Mouse (Mus musculus): ENCODE data around the gene Spag8.

Gene Spag8

DNA sequence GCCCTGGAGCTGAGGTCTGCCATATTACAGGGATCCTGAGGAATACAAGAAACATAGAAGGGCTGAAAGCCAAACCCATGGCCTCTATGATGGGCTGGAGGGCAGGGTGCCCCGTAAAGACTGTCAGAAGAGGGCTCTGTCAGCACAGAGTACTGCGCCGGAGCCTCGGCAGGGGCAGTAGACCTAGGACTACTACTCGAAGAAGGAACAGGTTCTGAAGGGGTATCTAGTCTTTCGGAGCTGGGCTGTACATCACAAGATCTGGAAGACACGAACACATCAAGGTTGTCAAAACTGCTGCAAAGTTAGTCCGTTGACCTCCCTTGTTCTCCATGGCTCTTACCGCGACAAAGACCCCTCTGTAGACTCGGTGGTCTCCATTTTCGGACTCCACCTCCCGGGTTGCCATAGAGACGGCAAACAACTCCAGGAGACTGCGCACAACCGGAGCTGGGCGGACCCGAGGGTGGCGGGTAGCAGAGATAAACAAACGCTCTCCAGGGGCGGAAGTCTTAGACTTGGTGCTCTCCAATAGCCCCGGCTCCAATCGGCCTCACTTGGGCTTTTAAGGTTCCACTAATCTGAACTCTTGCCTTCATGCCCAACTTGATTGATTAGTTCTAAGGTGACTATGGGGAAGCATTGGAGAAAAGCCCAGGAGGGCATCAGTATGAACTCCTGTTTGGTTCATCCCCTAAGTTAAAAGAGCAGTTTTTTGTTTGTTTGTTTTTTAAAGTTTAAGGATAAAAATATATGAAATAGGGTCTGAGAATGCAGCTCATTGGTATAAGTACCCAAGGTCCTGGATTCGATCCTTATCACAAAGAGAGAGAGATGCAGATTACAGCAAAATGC, at the start of gene Spag8:
Gene Spag8, minus strand, starts transcription at position 434 of the 855 bp plus-strand sequence.
- peak; percentile 39 to 62 for DNase-seq

DNA sequence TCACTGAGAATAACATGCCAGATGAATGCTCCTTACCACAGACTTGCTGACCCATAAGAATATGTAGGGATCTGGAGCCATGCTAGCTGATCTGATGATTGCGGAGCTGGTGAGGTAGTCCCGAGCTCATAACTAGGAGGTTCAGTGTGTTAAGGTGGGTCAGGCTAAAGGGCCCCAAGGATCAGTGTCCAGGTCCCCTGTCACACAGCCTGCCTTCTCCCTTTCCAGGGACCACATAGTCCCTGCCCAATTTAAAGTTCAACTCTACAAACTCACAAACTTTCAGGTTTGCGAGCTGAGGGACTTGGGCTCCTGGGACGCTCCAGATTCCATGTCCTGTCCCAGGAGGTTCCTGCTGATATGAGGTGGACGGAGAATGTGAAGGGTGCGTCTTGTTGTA, 47.3 kb upstream of the Spag8 start, which contains the start of gene Olfr70:
Gene Olfr70, minus strand, starts transcription at position 101 of the 400 bp plus-strand sequence.
- no peak for DNase-seq

DNA sequence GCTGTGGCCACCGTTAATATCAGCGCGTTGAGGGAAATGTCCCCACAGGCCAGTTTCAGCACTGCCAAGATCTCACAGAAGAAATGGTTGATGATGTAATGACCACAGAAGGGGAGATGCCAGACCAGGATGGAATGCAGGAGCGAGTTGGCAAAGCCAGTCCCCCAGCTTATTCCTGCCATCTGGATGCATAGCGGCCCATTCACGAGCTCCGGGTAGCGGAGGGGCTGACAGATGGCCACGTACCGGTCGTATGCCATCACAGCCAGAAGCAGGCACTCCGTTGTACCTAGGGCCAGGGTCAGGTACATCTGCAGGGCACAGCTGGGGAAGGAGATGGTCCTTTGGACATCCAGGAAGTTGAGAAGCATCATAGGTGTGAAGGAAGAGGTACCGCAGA, 43.2 kb upstream of the Spag8 start:
- DNase-seq, result no peak

DNA sequence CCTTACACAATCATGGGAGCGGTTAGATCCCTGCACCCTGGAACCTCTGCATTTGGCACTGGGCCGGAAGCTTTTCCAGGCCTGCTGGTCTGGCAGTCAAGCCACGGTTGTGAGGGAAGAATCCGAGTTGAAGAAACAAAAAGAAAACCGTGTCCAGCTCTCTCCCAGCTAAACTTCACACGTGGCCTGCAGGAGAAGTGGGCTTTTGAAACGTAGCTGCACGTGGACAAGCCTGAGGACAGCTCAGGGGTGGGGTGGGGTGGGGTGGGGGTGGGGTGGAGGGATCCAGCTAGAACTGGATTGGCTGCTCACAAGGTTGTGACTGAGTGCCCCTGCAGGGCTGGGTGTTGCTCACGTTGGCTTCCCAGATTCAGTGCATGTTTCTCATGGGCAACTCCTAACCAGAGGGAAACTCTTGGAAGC, 41.9 kb upstream of the Spag8 start:
- DNase-seq, result peak; percentile 71 to 81

DNA sequence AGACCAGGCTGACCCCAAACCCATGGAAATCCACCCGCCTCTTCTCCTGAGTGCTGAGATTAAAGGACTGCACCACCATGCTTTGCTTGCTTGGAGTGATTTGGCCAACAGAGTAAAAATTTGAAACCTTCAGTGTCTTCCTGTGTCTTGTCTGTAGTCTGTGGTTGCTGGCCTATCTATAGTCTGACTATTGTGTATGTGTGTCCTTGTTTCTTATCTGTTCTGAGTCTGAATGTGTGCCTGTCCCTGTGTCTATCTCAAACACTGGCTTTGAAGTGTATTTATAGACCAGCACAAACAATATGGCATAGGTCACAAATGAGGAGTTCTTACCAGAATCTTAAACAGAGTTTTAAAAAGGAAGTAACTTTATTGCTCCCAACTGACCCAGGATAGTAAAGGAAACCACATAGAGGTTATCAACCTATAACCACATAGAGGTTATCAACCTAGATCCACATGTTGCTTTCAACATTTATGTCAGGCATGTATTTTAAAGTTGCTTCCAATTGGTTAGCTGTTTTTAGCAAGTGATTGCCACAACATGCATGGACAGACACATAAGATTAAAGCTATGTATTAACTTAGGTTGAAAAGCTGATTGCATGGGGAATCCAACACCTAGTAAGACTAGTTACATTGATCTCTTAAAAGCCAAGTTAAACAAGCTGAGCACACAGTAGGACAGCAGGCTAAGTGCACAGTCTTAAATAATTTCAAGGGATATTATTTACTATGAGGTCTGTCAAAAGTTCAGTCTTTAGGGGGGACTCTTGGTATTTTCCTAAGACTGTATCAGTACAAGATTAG, 41.2 kb upstream of the Spag8 start:
- no peak for DNase-seq

DNA sequence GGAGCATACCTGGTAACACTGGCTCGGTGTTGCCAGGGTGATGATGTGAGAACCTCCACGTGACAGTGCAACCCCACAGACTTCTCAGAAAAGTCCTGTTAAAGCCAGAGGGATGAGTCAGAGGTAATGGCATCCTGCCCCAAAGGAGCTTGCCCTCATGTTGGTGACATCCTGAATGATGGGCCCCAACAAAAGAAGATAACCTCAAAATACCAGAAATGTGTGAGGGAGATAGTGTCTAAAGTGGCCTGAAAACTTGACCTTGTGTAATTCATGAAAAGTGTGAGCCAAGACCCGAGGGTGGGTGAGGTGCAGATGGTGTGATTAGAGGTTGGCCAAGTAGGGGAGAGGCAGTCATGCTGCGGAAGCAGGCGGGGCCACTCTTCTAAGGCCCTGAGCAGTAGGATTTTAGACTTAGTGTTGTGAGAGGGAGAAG, 40.4 kb upstream of the Spag8 start:
- DNase-seq, result no peak

DNA sequence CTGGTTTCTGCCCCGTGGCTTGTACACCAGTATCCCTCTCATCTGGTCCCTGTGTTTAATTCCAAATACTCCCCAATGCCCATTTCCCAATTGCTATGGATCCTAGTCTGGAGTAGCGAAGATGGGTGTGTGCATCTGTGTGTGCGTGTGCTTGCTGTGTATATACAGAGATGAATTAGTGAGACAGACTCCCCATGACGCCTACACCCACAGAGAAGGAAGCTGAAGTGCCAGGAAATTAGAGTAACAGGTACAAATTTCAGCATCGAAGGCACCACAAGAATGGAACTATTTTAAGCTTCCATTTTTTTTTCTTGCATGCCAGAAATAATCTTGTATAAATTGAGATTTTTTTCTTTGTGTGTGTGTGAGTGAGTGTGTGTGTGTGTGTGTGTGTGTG, 37.6 kb upstream of the Spag8 start:
- DNase-seq, result no peak

DNA sequence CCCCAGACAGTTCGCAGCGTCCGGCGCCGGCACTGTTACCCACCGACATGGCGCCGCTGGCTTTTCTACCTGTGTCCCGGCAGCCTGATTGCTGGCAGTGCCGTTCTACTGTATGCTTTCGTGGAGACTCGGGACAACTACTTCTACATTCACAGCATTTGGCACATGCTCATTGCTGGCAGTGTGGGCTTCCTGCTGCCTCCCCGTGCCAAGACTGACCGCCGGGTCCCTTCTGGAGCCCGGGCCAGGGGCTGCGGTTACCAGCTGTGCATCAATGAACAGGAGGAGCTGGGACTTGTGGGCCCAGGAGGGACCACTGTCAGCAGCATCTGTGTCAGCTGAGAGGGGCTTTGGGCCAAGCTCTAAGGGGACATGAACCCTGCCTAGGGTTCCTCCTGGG, 36.6 kb upstream of the Spag8 start:
- no peak for DNase-seq

DNA sequence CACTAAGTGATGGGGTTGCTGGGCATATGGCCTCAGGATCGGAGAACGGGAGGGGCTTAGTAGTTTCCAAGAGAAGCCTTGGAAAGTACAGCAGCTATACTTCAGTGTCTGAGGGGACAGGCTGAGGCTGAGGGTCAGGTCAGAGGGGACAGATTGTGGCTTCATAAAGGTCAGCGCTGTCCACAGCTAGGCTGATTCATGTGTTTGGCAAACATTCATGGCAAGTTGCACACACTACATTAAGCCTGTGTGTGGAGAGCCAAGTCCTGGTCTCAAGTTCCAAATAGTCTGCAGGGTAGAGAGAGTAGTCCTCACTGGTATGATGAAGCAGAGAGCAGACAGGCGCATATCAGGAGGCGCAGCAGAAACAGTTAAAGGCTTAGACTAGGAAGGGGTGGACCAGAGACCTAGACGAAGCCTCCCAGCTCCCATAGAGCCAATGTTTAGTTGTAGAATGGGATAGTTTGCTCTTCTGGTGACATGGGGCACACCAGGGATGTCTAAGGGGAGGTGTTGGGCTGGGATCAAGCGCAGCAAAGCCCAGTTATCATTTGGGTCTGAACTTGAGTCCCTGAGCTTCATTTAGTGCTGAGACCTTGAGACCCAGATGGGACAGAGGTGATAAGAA, 26.1 kb upstream of the Spag8 start:
- peak in 1 of 2 experiments; percentile 53 for DNase-seq

DNA sequence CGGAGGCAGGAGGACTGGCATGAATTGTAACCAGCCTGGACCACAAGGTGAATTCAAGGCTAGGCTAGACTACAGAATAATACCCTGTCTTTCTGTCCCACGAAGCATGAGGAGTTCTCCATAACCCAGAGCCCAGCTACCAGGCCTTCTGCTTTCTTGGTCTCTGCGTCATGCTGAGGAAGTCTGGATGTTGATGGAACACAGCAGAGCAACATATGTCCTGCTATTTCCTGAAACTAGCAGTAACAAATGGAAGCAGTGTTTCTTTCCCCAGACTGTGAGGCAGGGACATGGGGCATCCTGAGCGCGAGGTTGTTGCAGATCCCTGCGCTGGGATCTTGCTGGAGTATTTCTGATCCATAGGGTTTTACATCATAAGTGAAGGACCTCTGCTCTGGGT, 25.1 kb upstream of the Spag8 start:
- no peak for DNase-seq

DNA sequence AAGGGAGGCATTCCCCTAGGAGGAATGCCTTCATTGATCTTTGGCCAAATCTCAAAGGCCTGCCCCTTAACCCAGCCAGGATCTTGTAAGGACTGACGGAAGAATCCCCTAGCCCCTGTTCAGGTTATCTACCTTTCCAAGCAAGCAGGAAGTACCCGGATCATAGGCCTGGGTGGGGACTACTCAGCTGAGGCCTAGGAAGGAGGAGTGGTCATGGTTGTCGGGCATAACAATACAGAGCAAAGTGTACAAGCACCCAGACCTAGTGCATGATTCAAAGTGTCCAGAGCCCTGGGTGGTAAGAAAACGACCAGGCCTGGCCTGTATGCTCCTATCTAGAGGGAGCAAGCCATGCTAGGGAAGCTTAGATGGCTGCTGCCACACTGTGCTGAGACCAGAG, 22.2 kb upstream of the Spag8 start:
- DNase-seq, result no peak

DNA sequence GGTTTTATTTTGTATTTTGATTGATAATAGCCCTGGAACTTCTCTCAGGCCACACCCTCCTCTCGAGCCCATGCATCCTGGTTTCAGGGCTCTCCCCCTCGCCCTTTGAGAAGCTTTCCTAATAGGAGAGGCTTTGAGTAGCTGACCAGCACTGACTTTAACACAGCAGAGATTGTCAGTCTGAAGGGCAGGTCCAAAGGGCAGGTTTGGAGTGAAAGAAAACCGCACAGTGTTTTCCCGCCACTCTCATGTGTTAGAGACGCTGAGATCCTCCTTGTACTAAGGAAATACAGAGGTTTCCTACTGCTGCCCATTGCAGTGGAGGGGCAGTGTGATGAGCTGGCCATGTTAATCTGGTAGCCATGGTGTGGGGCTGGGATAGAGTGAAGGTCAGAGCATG, 21.6 kb upstream of the Spag8 start:
- peak in 1 of 2 experiments; percentile 38 for DNase-seq

DNA sequence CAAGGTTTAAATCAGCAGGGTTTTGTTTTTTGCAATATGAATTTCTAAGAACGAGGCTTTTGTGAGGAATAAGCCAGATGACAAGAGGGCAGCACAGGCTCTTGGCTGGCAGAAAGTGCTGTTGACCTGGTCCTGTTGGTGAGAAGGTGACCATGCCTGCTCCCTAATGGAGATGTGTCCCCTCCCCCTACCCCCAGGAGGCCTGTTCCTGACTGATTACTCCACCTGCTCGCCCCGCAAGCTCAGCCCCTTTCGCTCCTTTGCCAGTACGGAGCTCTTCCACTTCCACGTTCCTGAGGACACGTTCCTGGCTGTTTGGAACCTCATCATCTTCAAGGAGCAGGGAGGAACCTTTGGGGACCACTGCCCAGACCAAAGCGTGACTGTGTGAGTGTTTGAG, 20.3 kb upstream of the Spag8 start:
- no peak for DNase-seq

DNA sequence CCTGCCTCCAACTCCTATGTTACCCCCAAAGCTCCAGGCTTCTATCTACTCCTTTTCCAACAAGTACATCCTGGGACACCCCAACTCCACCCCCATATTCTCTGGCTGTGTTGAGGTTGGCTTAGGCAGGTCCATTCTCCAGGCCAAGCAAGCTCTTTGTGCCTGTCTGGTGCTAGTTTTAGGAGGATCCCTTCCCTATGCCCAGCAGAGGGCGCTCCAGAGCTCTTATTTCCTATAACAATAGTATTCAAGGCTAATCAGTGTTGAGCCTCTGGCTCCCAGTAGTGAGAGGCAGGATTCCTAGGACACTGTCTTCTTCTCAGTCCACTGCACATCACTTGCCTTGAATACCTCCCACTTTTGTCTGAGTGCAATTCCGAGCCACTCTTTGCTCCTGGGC, 18.7 kb upstream of the Spag8 start:
- DNase-seq, result peak; percentile 92 to 98

DNA sequence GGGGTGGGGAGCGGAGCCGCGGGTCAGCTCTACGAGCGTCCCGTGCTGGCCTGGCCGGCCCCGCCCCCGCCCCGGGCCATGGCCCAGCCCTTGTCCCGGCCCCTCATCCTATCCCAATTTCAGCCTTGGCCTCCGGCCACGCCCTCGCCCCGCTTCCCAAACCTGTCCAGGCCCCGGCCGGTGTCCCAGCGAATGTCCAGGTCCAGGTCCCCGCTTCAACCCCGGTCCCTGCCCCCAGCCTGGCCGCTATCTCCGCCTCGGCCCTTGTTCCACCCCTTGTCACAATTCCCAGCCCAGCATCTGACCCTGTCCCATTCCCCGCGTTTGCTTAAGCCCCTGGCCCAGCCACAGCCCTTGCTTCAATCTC, 16.0 kb upstream of the Spag8 start:
- peak; percentile 76 to 88 for DNase-seq

DNA sequence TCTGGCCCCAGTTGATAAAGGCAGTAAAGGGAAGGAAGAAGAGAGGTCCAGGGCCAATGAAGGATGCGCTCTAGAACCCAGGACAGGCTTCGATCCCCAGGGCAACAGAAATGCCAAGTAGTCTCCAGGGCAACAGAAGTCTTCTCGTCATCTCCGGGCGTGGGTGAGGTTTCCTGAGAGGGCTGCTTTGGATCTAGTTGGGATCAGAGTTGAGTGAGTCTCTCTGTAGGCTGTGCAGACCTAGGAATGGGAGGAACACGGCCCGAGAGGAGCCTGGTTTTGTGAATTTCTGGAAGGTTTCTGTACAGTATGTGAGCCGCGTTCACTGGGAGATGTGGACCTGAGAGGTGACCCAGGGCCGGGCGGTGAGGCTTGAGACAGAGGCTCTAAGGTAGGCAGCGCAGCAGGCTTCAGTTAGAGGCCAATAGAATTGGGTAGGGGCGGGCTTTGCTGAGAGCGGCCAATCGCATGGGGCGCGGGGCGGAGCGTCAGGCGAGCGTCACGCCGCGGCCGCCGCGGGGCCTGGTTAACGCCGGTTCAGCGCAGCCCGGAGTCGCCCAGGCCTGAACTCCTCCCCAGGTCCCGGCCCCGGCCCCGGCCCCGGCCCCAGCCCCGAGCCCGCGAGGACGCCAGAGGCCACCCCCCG, 15.5 kb upstream of the Spag8 start, which contains the start of the genes Tmem8b and Fam221b:
Gene Tmem8b, plus strand, starts transcription at position 190 of the 646 bp plus-strand sequence.
Gene Fam221b, minus strand, starts transcription at position 364 of the 646 bp plus-strand sequence.
- peak; percentile 93 to 96 for DNase-seq

DNA sequence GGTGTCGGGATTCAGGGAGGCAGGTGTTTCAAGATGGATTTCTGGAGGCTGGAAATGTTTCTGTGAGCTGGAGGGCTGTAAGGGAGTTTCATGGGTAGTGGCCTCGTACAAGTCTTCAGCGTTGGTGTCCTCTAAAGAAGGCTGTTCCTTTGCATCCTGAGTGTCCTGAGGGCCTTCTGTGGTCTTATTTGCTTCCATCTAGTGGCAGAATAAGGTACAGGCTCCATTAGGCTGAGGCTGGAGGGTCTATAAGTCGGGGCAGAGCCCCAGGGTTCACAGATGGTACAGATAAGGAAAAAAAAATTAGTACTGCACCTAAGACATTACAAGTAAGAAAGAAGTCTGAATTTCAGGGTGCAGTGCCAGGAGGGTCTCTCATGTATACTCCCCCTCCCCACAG, 13.0 kb upstream of the Spag8 start:
- peak in 1 of 2 experiments; percentile 28 for DNase-seq

DNA sequence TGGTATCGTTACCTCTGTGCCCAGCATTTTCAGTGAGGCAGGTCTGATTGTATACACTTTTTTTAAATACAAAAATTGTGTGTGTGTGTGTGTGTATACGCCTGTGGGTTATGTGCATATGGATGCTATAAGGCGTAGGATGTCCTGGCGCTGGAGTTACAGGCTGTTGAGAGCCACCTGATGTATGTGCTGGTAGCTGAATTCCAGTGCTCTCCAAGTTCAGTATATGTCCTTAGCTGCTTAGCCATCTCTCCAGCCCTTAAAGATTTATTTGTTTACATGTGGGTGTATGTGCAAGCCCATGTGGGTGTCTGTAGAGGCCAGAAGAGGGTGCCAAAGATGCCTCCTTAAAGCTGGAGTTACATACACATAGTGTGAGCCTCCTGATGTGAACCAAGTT, 3.8 kb upstream of the Spag8 start:
- DNase-seq, result no peak

DNA sequence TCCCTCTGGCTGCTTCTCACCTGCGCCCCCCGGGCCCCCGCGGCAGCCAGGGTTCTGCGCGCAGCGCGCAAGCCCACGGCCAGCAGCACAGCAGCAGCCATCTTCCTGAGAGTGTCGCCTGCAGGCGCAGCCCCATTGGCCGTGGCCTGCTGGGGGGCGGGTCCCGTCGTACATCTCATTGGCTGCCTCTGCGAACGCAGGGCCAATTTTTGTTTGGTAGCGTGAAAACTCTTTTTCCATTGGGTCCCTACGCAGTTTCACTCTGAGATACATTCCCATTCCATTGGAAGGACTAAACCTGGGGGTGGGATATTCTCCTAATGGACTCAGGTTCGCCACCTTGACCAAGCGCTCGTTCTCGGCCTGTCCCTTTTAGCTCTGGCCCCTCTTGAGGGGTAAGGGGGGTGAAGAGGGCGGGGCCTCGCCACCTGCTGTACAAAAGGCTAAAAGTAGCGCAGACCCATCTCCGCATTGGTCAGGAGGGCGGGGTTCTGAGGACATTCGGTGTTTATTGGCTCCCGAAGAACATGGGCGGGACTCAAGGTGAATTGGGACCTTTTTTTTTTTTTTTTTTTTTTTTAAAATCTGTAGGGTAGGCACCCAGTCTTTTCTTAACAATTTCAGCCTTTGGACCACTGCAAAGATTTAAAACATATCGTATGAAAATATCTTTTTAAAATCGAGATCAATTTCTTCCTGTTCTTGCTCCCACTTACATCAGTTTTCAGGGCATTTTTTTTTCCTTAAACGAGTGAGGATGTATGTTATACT, 3.1 kb upstream of the Spag8 start, which contains the start of gene Hint2:
Gene Hint2, minus strand, starts transcription at position 128 of the 771 bp plus-strand sequence.
- DNase-seq, result peak; percentile 98 to 99

DNA sequence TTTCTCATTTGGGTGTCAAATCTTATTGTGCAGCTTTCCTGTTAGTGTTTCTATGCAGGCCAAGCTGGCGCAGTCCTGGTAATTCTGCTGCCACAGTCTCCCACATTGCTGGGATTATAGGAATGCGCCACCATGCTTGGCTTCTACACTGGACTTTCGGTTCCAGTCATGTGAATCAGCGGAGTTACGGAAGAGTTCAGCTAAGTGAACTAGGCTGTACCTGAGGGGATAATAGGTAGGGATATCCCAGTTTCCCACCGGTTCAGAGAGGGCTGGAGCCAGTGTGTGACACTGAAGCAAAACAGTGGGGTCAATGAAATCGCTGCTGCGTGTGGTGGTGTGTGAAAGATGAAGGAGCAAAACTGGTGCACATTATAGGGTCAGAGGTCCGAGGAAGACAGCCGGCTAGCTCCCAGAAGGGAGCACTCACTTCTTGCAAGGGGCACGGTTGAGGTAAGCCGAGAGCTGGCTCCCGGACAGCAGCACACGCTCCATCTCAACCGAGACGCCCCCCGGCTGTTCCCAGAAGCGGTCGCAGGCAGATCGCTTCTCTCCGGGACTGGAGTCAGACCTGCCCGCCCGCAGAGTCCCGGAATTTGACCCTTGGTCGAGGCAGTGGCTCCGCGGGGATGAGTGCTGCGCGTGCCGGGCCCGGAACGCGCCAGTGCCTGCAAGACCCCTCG, 2.4 kb upstream of the Spag8 start:
- peak; percentile 60 to 72 for DNase-seq

DNA sequence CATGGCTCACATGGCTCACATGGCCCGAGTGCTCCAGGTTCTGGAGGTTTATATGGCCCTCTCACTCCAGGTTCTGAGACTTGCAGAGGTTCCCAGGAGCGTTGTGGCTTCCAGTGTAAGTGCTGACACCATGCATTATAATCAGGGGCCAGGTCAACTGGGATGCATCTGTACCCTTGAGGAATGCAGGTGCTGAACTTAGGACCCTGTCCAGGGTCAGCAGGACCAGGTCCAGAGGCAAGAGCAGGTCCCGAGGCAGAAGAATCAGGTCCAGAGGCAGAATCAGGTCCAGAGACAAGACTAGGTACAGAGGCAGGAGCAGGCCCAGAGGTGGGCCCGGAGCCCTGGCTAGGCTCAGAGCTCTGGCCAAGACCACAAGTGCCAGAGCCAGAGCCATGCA, 668 bp downstream of the Spag8 start:
- peak; percentile 54 to 85 for DNase-seq

Measured in kidney, postnatal 25 days (tissue).